In genomic region chr16:55838129-55838509, GRCm38 (mm10) we compare ENCODE assay signal across 8 mouse cellular contexts. TPM values are rescaled to one million over a fixed set of nuclear protein-coding genes. Genes with fewer than 3 reads are reported as not detected.
DNase-seq lines count a peak whose midpoint lies in the region; ATAC-seq and TF ChIP-seq lines count a peak whose summit lies in the region.

No protein-coding gene starts in this region.

- TF ChIP-seq CTCF in layer of hippocampus, adult 2 months (conservative IDR thresholded peaks at IDR 0.05), result no peak

- peak overlapping the region; percentile 72 for H3K4me3 ChIP-seq in layer of hippocampus, adult 2 months
- peak overlapping the region; percentile 75 for H3K4me3 ChIP-seq in embryonic facial prominence, embryonic 10.5 days
- peak overlapping the region; percentile 65 for H3K4me3 ChIP-seq in hindbrain, embryonic 16.5 days (ENCODE audit: low read length)
- peak overlapping the region; percentile 63 for H3K4me3 ChIP-seq in midbrain, embryonic 16.5 days (ENCODE audit: low read depth, low read length)

- peaks cover 22% of the 10 kb centered on the region for H3K4me1 ChIP-seq in embryonic facial prominence, embryonic 10.5 days
- H3K4me1 ChIP-seq in hindbrain, embryonic 16.5 days (ENCODE audit: control insufficient read depth, insufficient read depth, low read depth, low read length), result no peaks in the 10 kb centered on the region
- H3K4me1 ChIP-seq in midbrain, embryonic 16.5 days (ENCODE audit: control insufficient read depth, insufficient read depth, low read length), result peaks cover 6% of the 10 kb centered on the region

- no peak for DNase-seq in layer of hippocampus, adult 2 months (ENCODE audit: low spot score in 2 of 2)
- DNase-seq in layer of hippocampus, adult 18-20 months (ENCODE audit: low spot score in 2 of 2), result no peak
- DNase-seq in embryonic facial prominence, embryonic 10.5 days (ENCODE audit: low spot score), result no peak
- DNase-seq in frontal cortex, postnatal 25 days (ENCODE audit: low spot score in 2 of 2), result no peak
- DNase-seq in right cerebral cortex, postnatal 4 days, result no peak
- no peak for DNase-seq in kidney, postnatal 10 days

- H3K4me2 ChIP-seq in hindbrain, embryonic 16.5 days (ENCODE audit: low read length), result peak overlapping the region; percentile 79
- H3K4me2 ChIP-seq in midbrain, embryonic 16.5 days (ENCODE audit: low read length), result peak overlapping the region; percentile 59

- H3K9me3 ChIP-seq in embryonic facial prominence, embryonic 10.5 days, result no peaks in the 10 kb centered on the region
- no peaks in the 10 kb centered on the region for H3K9me3 ChIP-seq in hindbrain, embryonic 16.5 days (ENCODE audit: control insufficient read depth, low read length)
- no peaks in the 10 kb centered on the region for H3K9me3 ChIP-seq in midbrain, embryonic 16.5 days (replicated peaks; ENCODE audit: control insufficient read depth, low read length, poor library complexity, severe bottlenecking)

- no peaks in the 10 kb centered on the region for H3K27me3 ChIP-seq in embryonic facial prominence, embryonic 10.5 days (replicated peaks; ENCODE audit: low read depth, poor library complexity, severe bottlenecking)
- H3K27me3 ChIP-seq in hindbrain, embryonic 16.5 days (replicated peaks; ENCODE audit: control insufficient read depth, insufficient read depth, low read length), result no peaks in the 10 kb centered on the region
- no peaks in the 10 kb centered on the region for H3K27me3 ChIP-seq in midbrain, embryonic 16.5 days (ENCODE audit: control insufficient read depth, insufficient read depth, low read depth, low read length)

- 19% methylated on average over 3 of the region's 3 CpGs for WGBS in embryonic facial prominence, embryonic 10.5 days
- WGBS in hindbrain, embryonic 16.5 days, result 5% methylated on average over 3 of the region's 3 CpGs
- WGBS in midbrain, embryonic 16.5 days, result 4% methylated on average over 3 of the region's 3 CpGs

- no peak for ATAC-seq in hindbrain, embryonic 16.5 days
- peak; percentile 16; the same call in 1 of the 2 replicates for ATAC-seq in midbrain, embryonic 16.5 days

- peak overlapping the region; percentile 74 for H3K9ac ChIP-seq in hindbrain, embryonic 16.5 days (ENCODE audit: low read depth, low read length)
- peak overlapping the region; percentile 72 for H3K9ac ChIP-seq in midbrain, embryonic 16.5 days (ENCODE audit: low read depth, low read length)

- H3K27ac ChIP-seq in layer of hippocampus, adult 2 months, result peak overlapping the region; percentile 97
- peak overlapping the region; percentile 98 for H3K27ac ChIP-seq in embryonic facial prominence, embryonic 10.5 days (replicated peaks)
- H3K27ac ChIP-seq in hindbrain, embryonic 16.5 days (ENCODE audit: low read depth, low read length), result no peak overlapping the region
- H3K27ac ChIP-seq in midbrain, embryonic 16.5 days (ENCODE audit: low read length), result peak overlapping the region; percentile 73

- peaks cover 16% of the 10 kb centered on the region for H3K36me3 ChIP-seq in embryonic facial prominence, embryonic 10.5 days (replicated peaks)
- no peaks in the 10 kb centered on the region for H3K36me3 ChIP-seq in hindbrain, embryonic 16.5 days (ENCODE audit: control insufficient read depth, insufficient read depth, low read length)
- H3K36me3 ChIP-seq in midbrain, embryonic 16.5 days (ENCODE audit: control insufficient read depth, insufficient read depth, low read length), result no peaks in the 10 kb centered on the region

RNA-seq across cellular contexts. Expression of gene Nfkbiz, which starts 0.6 kb away (rescaled TPM):
- 1 to 10 TPM; 5.9 to 8.5 TPM for total RNA-seq in layer of hippocampus, adult 2 months (2021)
- total RNA-seq in layer of hippocampus, adult 18-20 months (2021), result 1 to 10 TPM; 6.0 to 6.5 TPM
- 2.1 and 2.8 TPM in 2 replicates for polyA plus RNA-seq in embryonic facial prominence, embryonic 10.5 days (2016; fragmentation: Nextera tagmentation; extraction: Ambion mirVana)
- 1.6 and 1.8 TPM in 2 replicates for polyA plus RNA-seq in hindbrain, embryonic 16.5 days (2015; fragmentation: Nextera tagmentation; extraction: Ambion mirVana)
- 1.1 and 1.3 TPM in 2 replicates for polyA plus RNA-seq in midbrain, embryonic 16.5 days (2015; fragmentation: Nextera tagmentation; extraction: Ambion mirVana)

RNA-seq across cellular contexts. Expression of gene Nxpe3, which starts 57.0 kb away (rescaled TPM):
- 10 to 100 TPM; 11.6 to 11.7 TPM for total RNA-seq in layer of hippocampus, adult 2 months (2021)
- total RNA-seq in layer of hippocampus, adult 18-20 months (2021), result 10 to 100 TPM; 12.1 to 12.5 TPM
- polyA plus RNA-seq in embryonic facial prominence, embryonic 10.5 days (2016; fragmentation: Nextera tagmentation; extraction: Ambion mirVana), result 0.96 and 1.1 TPM in 2 replicates
- 1.5 and 1.6 TPM in 2 replicates for polyA plus RNA-seq in hindbrain, embryonic 16.5 days (2015; fragmentation: Nextera tagmentation; extraction: Ambion mirVana)
- polyA plus RNA-seq in midbrain, embryonic 16.5 days (2015; fragmentation: Nextera tagmentation; extraction: Ambion mirVana), result 1.8 and 2.0 TPM in 2 replicates
